ENCODE assay signal across 9 mouse cellular contexts in genomic region chr8:109948285-109948564, GRCm38 (mm10). TPM values are rescaled to one million over a fixed set of nuclear protein-coding genes. Genes with fewer than 3 reads are reported as not detected.
A peak's percentile ranks its signal among the peaks of the same experiment; 100 is the strongest.
DNase-seq lines count a peak whose midpoint lies in the region; ATAC-seq and TF ChIP-seq lines count a peak whose summit lies in the region.
"Had no signal": no experiment of that assay in that cellular context is flagged by ENCODE, and none has a peak within 500 bp of the region (broad histone marks: within the 10 kb centered on the region; RNA-seq: fewer than 3 reads in every experiment).

No protein-coding gene starts in this region.

- H3K4me1 ChIP-seq in lung, embryonic 15.5 days = peaks cover 5% of the 10 kb centered on the region; the same call in 1 of the 2 replicates
- H3K4me1 ChIP-seq in intestine, postnatal 0 days (replicated peaks; ENCODE audit: control insufficient read depth, insufficient read depth, low read length) = no peaks in the 10 kb centered on the region; the same call in none of the 2 replicates
- peaks cover 12% of the 10 kb centered on the region for H3K4me1 ChIP-seq in neural tube, embryonic 14.5 days (ENCODE audit: control insufficient read depth, insufficient read depth, low read length)

- H3K36me3 ChIP-seq in lung, embryonic 15.5 days = no peaks in the 10 kb centered on the region
- no peaks in the 10 kb centered on the region; the same call in 1 of the 2 replicates for H3K36me3 ChIP-seq in intestine, postnatal 0 days (ENCODE audit: control insufficient read depth, insufficient read depth)
- H3K36me3 ChIP-seq in neural tube, embryonic 14.5 days (ENCODE audit: control insufficient read depth, insufficient read depth, low read length) = no peaks in the 10 kb centered on the region; the same call in 1 of the 2 replicates

- no peak for TF ChIP-seq CTCF in intestine, postnatal 0 days (IDR thresholded peaks at IDR 0.05; ENCODE audit: low read depth)

- peaks cover 26% of the 10 kb centered on the region for H3K27me3 ChIP-seq in lung, embryonic 15.5 days
- H3K27me3 ChIP-seq in intestine, postnatal 0 days (replicated peaks; ENCODE audit: control insufficient read depth, insufficient read depth, low read length) = no peaks in the 10 kb centered on the region
- H3K27me3 ChIP-seq in neural tube, embryonic 14.5 days (ENCODE audit: control insufficient read depth, insufficient read depth, low read length) = no peaks in the 10 kb centered on the region; the same call in 1 of the 2 replicates

- peak overlapping the region; percentile 55 for H3K4me2 ChIP-seq in lung, embryonic 15.5 days
- peak overlapping the region; percentile 28 for H3K4me2 ChIP-seq in intestine, postnatal 0 days (replicated peaks; ENCODE audit: low read depth)
- H3K4me2 ChIP-seq in neural tube, embryonic 14.5 days (ENCODE audit: low read depth, low read length) = peak overlapping the region; percentile 55

- peak overlapping the region; percentile 22; the same call in 1 of the 2 replicates for H3K9ac ChIP-seq in lung, embryonic 15.5 days
- no peak overlapping the region for H3K9ac ChIP-seq in intestine, postnatal 0 days (ENCODE audit: low read depth, low read length)
- peak overlapping the region; percentile 58 for H3K9ac ChIP-seq in neural tube, embryonic 14.5 days (replicated peaks; ENCODE audit: low read depth, low read length)

- WGBS in lung, embryonic 15.5 days = 5% methylated on average over 19 of the region's 19 CpGs
- 14% methylated on average over 19 of the region's 19 CpGs for WGBS in intestine, postnatal 0 days
- 4% methylated on average over 19 of the region's 19 CpGs for WGBS in neural tube, embryonic 14.5 days

- peak; percentile 10 for DNase-seq in cerebellum, adult 11 months
- no peak for DNase-seq in cerebellum, postnatal 4 days (ENCODE audit: low spot score in 2 of 2)
- no peak for DNase-seq in lung, adult 18-20 months
- no peak for DNase-seq in urinary bladder, postnatal 36 days (ENCODE audit: low spot score in 2 of 2)
- no peak for DNase-seq in lung, postnatal 36 days
- DNase-seq: heart, postnatal 4 days had no signal

- H3K4me3 ChIP-seq in lung, embryonic 15.5 days = peak overlapping the region; percentile 26
- H3K4me3 ChIP-seq in intestine, postnatal 0 days (ENCODE audit: low read depth, low read length) = no peak overlapping the region
- H3K4me3 ChIP-seq in neural tube, embryonic 14.5 days (ENCODE audit: low read depth, low read length) = peak overlapping the region; percentile 29

- no peak for ATAC-seq in lung, embryonic 15.5 days (ENCODE audit: borderline replicate concordance, extremely low read depth, low FRiP score, low TSS enrichment)
- ATAC-seq in intestine, postnatal 0 days = no peak
- ATAC-seq in neural tube, embryonic 14.5 days (ENCODE audit: low read depth) = peak; percentile 30; the same call in 1 of the 2 replicates

- H3K9me3 ChIP-seq in lung, embryonic 15.5 days = no peaks in the 10 kb centered on the region
- H3K9me3 ChIP-seq in intestine, postnatal 0 days (ENCODE audit: control insufficient read depth) = no peaks in the 10 kb centered on the region
- no peaks in the 10 kb centered on the region for H3K9me3 ChIP-seq in neural tube, embryonic 14.5 days (ENCODE audit: control insufficient read depth, low read length)

- no peak overlapping the region for H3K27ac ChIP-seq in lung, embryonic 15.5 days
- no peak overlapping the region for H3K27ac ChIP-seq in intestine, postnatal 0 days (ENCODE audit: low read depth, low read length)
- peak overlapping the region; percentile 67 for H3K27ac ChIP-seq in neural tube, embryonic 14.5 days (ENCODE audit: low read depth, low read length)

RNA-seq across cellular contexts. Expression of gene Marveld3, which starts 13.8 kb away (rescaled TPM):
- 9.5 and 10.5 TPM in 2 replicates for polyA plus RNA-seq in lung, embryonic 15.5 days (2015; fragmentation: Nextera tagmentation; extraction: Ambion mirVana)
- polyA plus RNA-seq in intestine, postnatal 0 days (2015; fragmentation: Nextera tagmentation; extraction: Ambion mirVana) = 24.9 and 25.0 TPM in 2 replicates
- 1.0 and 1.1 TPM in 2 replicates for polyA plus RNA-seq in neural tube, embryonic 14.5 days (2014; fragmentation: Nextera tagmentation; extraction: Ambion mirVana)

RNA-seq across cellular contexts. Expression of gene Tat, which starts 42.0 kb away (rescaled TPM):
- 0.09 TPM in 1 of 2 replicates, not detected in the other for polyA plus RNA-seq in lung, embryonic 15.5 days (2015; fragmentation: Nextera tagmentation; extraction: Ambion mirVana)
- 0.12 TPM in 1 of 2 replicates, not detected in the other for polyA plus RNA-seq in intestine, postnatal 0 days (2015; fragmentation: Nextera tagmentation; extraction: Ambion mirVana)
- polyA plus RNA-seq in neural tube, embryonic 14.5 days (2014; fragmentation: Nextera tagmentation; extraction: Ambion mirVana) = not detected in 2 replicates
